Mouse (Mus musculus) hindbrain, embryonic 13.5 days (tissue): ENCODE measurements around the gene Pmepa1. TPM values are rescaled to one million over a fixed set of nuclear protein-coding genes. Genes with fewer than 3 reads are reported as not detected.

Source experiments
- ATAC-seq: fragments of 200-750 bp; cut with Nextera tagmentation; 2 replicates; pipeline ENCODE4 v1.8.0; 2017; ENCODE audit warnings: moderate TSS enrichment; ENCODE audit not compliant: low FRiP score
- H3K27ac ChIP-seq: fragments of 300-500 bp; sonication (generic); 2 replicates; pipeline ENCODE4 v1.5.1; 2015; ENCODE audit warnings: inconsistent platforms, mild to moderate bottlenecking, moderate library complexity
- H3K27me3 ChIP-seq: fragments of 300-500 bp; sonication (generic); 2 replicates; pipeline ENCODE4 v1.6.1; 2015; ENCODE audit warnings: mild to moderate bottlenecking, inconsistent platforms
- H3K36me3 ChIP-seq: fragments of 300-500 bp; sonication (generic); 2 replicates; pipeline ENCODE4 v1.6.1; 2015; ENCODE audit warnings: mild to moderate bottlenecking, inconsistent platforms
- H3K4me1 ChIP-seq: fragments of 300-500 bp; sonication (generic); replicated peaks from 2 replicates; pipeline ENCODE4 v1.6.1; 2015; ENCODE audit warnings: inconsistent platforms
- H3K4me2 ChIP-seq: fragments of 300-500 bp; sonication (generic); 2 replicates; pipeline ENCODE4 v1.6.1; 2015; ENCODE audit warnings: inconsistent platforms, mild to moderate bottlenecking, moderate library complexity
- H3K4me3 ChIP-seq: fragments of 300-500 bp; sonication (generic); 2 replicates; pipeline ENCODE4 v1.5.1; 2015; ENCODE audit warnings: mild to moderate bottlenecking, inconsistent platforms
- H3K9ac ChIP-seq: fragments of 300-500 bp; sonication (generic); 2 replicates; pipeline ENCODE4 v1.6.1; 2015; ENCODE audit warnings: mild to moderate bottlenecking, inconsistent platforms
- H3K9me3 ChIP-seq: fragments of 300-500 bp; sonication (generic); 2 replicates; pipeline ENCODE4 v1.6.1; 2016; ENCODE audit warnings: inconsistent platforms
- WGBS: fragments of 180-500 bp; shearing (Covaris S2); methylation state at CpG from one replicate; pipeline ENCODE4 v1.1.7; 2015; 5-methylcytosine and 5-hydroxymethylcytosine counted together
- polyA plus RNA-seq: library from polyadenylated mRNA; unstranded; fragments of >200 nt; fragmentation: Nextera tagmentation; extraction: Ambion mirVana; gene quantifications from 2 replicates; pipeline ENCODE4 v1.2.1, GENCODE M21; 2015

Pmepa1 gene
- polyA plus RNA-seq, 1 experiment from 2014 or later, result 4.7 TPM

GRCm38 (mm10) chr2:173217763-173218258 lies 58.5 kb downstream of the Pmepa1 start:
- Histone ChIP-seq H3K27me3 (peaks cover 2% of the 10 kb centered on the region; the same call in 1 of the 2 replicates), H3K9ac (no peak overlapping the region), H3K4me3 (no peak overlapping the region), H3K4me1 (peaks cover 5% of the 10 kb centered on the region; the same call in 1 of the 2 replicates), H3K27ac (no peak overlapping the region), H3K4me2 (no peak overlapping the region), H3K36me3 (no peaks in the 10 kb centered on the region), H3K9me3 (no peaks in the 10 kb centered on the region; the same call in 1 of the 2 replicates)
- 94% methylated on average over 5 of the region's 5 CpGs for WGBS
- no peak for ATAC-seq

- Histone ChIP-seq H3K36me3 (no peaks in the 10 kb centered on the region), H3K4me3 (no peak overlapping the region), H3K9ac (no peak overlapping the region), H3K4me1 (peaks cover 5% of the 10 kb centered on the region; the same call in 1 of the 2 replicates), H3K4me2 (no peak overlapping the region), H3K27ac (no peak overlapping the region), H3K9me3 (no peaks in the 10 kb centered on the region; the same call in 1 of the 2 replicates), H3K27me3 (peaks cover 2% of the 10 kb centered on the region; the same call in 1 of the 2 replicates)
- WGBS, result 78% methylated on average over 3 of the region's 3 CpGs
- no peak for ATAC-seq
These were observed 59.1 kb downstream of the Pmepa1 start for GRCm38 (mm10) chr2:173217246-173217645.

DNA sequence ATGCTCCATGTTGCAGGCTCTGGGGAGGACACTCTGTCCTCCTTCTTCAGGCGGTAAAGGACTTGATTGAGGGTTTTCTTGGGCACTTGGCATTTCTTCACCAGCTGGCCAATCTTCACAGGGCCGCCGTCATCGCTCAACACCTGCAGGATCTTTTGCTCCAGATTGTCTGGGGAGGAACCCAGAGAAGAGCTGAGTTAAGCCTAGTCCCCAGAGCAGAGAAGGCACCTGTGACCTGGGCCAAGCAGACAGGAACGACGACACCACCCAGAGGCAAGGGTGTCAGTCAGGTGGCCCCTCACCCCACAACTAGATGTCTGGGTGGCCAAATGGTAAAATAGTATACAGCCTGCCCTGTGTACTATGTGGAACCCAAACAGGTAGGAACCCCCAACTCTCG lies 59.5 kb downstream of the Pmepa1 start:
- no peaks in the 10 kb centered on the region; the same call in 1 of the 2 replicates for H3K9me3 ChIP-seq
- no peaks in the 10 kb centered on the region for H3K36me3 ChIP-seq
- H3K4me2 ChIP-seq, result no peak overlapping the region
- no peak overlapping the region for H3K27ac ChIP-seq
- peaks cover 2% of the 10 kb centered on the region; the same call in 1 of the 2 replicates for H3K27me3 ChIP-seq
- H3K4me1 ChIP-seq, result peaks cover 5% of the 10 kb centered on the region; the same call in 1 of the 2 replicates
- H3K9ac ChIP-seq, result no peak overlapping the region
- ATAC-seq, result no peak
- no peak overlapping the region for H3K4me3 ChIP-seq
- WGBS, result 92% methylated on average over 7 of the region's 7 CpGs

DNA sequence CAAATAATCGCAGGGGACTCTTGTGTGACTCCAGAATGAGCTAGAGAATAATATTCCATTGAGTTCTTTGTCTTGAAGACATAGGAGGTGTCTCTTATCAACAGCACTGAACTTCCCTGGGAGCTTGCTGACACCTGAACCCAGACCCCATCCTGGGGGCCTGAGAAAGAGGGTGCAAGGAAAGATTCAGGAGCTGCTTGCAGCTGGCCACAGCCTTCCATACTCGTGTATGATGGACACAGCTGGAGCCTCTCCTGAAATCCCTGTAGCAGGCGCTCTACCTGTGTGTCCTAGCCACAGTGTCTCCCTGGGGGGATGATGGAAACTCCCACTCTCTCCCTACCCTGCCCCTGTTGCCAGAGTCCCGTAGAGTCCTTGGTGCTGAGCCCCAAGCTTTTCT lies 64.1 kb downstream of the Pmepa1 start:
- Histone ChIP-seq H3K4me3 (no peak overlapping the region), H3K4me2 (no peak overlapping the region), H3K4me1 (no peaks in the 10 kb centered on the region), H3K36me3 (no peaks in the 10 kb centered on the region), H3K27ac (no peak overlapping the region), H3K9me3 (no peaks in the 10 kb centered on the region; the same call in 1 of the 2 replicates), H3K27me3 (no peaks in the 10 kb centered on the region), H3K9ac (no peak overlapping the region)
- 84% methylated on average over 4 of the region's 4 CpGs for WGBS
- ATAC-seq, result no peak

DNA sequence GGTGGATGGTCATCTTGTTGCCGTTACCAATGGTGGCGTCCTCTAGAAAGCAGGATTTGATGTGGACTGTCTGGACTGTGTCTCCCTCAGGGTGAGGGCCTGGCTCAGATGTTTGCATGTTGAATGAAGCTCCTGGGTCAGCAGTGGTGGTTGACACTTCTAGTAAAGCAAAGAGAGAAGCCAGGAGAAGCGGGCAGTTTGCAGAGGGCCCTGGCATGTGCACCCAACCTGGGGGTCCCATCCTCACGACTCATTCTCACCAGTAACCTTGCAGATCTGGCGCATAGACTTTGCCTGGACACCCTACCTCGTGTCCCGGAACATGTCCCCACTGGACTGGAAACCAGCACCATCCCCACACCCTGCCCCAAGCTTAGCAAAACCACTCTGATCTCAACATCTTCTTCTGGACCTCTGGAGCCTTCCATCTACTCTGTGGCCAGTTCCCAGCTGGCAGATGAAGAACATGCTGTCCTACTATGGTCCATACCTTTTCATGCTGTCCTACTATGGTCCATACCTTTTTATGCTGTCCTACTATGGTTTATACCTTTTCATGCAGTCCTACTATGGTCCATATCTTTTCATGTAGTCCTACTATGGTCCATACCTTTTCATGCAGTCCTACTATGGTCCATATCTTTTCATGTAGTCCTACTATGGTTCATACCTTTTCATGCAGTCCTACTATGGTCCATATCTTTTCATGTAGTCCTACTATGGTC lies 67.1 kb downstream of the Pmepa1 start:
- H3K4me2 ChIP-seq, result no peak overlapping the region
- no peaks in the 10 kb centered on the region for H3K4me1 ChIP-seq
- H3K27me3 ChIP-seq, result no peaks in the 10 kb centered on the region
- H3K36me3 ChIP-seq, result no peaks in the 10 kb centered on the region
- H3K9me3 ChIP-seq, result no peaks in the 10 kb centered on the region
- H3K9ac ChIP-seq, result no peak overlapping the region
- H3K4me3 ChIP-seq, result no peak overlapping the region
- H3K27ac ChIP-seq, result no peak overlapping the region
- no peak for ATAC-seq
- WGBS, result 94% methylated on average over 7 of the region's 7 CpGs

GRCm38 (mm10) chr2:173207051-173207450 lies 69.3 kb downstream of the Pmepa1 start:
- no peaks in the 10 kb centered on the region for H3K4me1 ChIP-seq
- H3K9me3 ChIP-seq, result no peaks in the 10 kb centered on the region
- no peak overlapping the region for H3K4me3 ChIP-seq
- H3K36me3 ChIP-seq, result no peaks in the 10 kb centered on the region
- no peaks in the 10 kb centered on the region for H3K27me3 ChIP-seq
- 97% methylated on average over 3 of the region's 3 CpGs for WGBS
- H3K27ac ChIP-seq, result no peak overlapping the region
- H3K4me2 ChIP-seq, result no peak overlapping the region
- no peak for ATAC-seq
- no peak overlapping the region for H3K9ac ChIP-seq

DNA sequence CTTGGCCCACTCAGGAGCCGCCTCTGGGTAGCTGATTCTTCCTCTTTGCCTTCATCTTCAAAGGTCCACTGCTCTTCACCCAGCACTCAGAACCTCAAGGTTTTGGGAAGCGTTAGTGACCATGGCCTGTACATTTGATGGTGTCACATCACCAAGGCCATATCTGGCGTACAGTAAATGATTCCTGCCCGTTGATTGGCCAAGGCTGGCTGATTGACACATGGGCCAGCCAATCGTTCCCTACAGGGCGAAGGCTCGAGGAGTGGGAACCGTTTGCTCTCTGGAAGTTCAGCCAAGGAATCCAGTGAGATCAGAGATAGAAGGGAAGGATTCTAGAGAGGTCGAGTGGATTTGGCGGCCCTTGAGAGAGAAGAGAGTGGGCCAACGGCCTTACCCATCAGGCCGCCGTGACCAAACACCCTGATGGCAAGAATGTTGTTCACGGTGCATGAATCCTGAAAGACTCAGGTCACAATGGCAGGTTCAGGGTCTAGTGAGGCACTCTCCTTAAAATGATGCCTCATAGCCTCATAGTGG lies 70.7 kb downstream of the Pmepa1 start:
- Histone ChIP-seq H3K4me1 (no peaks in the 10 kb centered on the region), H3K9ac (no peak overlapping the region), H3K9me3 (no peaks in the 10 kb centered on the region), H3K4me3 (no peak overlapping the region), H3K27me3 (no peaks in the 10 kb centered on the region), H3K4me2 (no peak overlapping the region), H3K36me3 (no peaks in the 10 kb centered on the region), H3K27ac (no peak overlapping the region)
- 95% methylated on average over 14 of the region's 14 CpGs for WGBS
- ATAC-seq, result no peak

GRCm38 (mm10) chr2:173204671-173205070 lies 71.7 kb downstream of the Pmepa1 start:
- Histone ChIP-seq H3K4me3 (no peak overlapping the region), H3K9ac (no peak overlapping the region), H3K36me3 (no peaks in the 10 kb centered on the region), H3K4me1 (no peaks in the 10 kb centered on the region), H3K27me3 (no peaks in the 10 kb centered on the region), H3K4me2 (no peak overlapping the region), H3K9me3 (0 out of 2 replicates have a peak, but pooled peaks cover 2% of the 10 kb centered on the region), H3K27ac (no peak overlapping the region)
- 72% methylated on average over 4 of the region's 4 CpGs for WGBS
- ATAC-seq, result no peak

- Histone ChIP-seq H3K27ac (no peak overlapping the region), H3K4me2 (no peak overlapping the region), H3K4me1 (no peaks in the 10 kb centered on the region), H3K36me3 (no peaks in the 10 kb centered on the region), H3K4me3 (no peak overlapping the region), H3K9me3 (peaks cover 4% of the 10 kb centered on the region; the same call in 1 of the 2 replicates), H3K9ac (no peak overlapping the region), H3K27me3 (no peaks in the 10 kb centered on the region)
- WGBS, result 86% methylated on average over 3 of the region's 3 CpGs
- ATAC-seq, result no peak
These were observed 72.6 kb downstream of the Pmepa1 start for GRCm38 (mm10) chr2:173203726-173204125.

GRCm38 (mm10) chr2:173202924-173203689 lies 73.2 kb downstream of the Pmepa1 start:
- 71% methylated on average over 19 of the region's 19 CpGs for whole genome bisulfite sequencing
- Histone ChIP-seq H3K9ac (no peak overlapping the region), H3K9me3 (peaks cover 4% of the 10 kb centered on the region; the same call in 1 of the 2 replicates), H3K4me3 (no peak overlapping the region), H3K27ac (peak overlapping the region; percentile 42; the same call in 1 of the 2 replicates), H3K27me3 (no peaks in the 10 kb centered on the region), H3K4me1 (no peaks in the 10 kb centered on the region), H3K36me3 (no peaks in the 10 kb centered on the region), H3K4me2 (no peak overlapping the region)
- ATAC-seq, result no peak

DNA sequence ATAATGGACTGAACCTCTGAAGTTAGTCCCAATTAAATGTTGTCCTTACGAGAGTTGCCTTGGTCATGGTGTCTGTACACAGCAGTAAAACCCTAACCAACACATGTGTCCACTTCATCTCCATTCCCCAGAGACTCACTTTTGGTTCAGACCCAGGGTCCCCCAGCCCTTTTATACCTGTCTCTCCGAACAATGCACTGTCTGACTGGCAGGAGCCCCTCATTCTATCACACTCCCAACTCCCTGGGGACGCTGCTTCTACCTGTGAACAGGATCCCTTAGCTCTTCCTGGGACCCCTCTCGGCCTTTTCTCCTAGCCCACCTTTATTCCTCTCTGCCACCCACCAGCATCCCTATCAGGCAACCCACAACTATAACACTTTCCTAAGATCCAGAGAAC lies 81.5 kb downstream of the Pmepa1 start:
- WGBS, result 92% methylated on average over 4 of the region's 4 CpGs
- no peak overlapping the region for H3K9ac ChIP-seq

DNA sequence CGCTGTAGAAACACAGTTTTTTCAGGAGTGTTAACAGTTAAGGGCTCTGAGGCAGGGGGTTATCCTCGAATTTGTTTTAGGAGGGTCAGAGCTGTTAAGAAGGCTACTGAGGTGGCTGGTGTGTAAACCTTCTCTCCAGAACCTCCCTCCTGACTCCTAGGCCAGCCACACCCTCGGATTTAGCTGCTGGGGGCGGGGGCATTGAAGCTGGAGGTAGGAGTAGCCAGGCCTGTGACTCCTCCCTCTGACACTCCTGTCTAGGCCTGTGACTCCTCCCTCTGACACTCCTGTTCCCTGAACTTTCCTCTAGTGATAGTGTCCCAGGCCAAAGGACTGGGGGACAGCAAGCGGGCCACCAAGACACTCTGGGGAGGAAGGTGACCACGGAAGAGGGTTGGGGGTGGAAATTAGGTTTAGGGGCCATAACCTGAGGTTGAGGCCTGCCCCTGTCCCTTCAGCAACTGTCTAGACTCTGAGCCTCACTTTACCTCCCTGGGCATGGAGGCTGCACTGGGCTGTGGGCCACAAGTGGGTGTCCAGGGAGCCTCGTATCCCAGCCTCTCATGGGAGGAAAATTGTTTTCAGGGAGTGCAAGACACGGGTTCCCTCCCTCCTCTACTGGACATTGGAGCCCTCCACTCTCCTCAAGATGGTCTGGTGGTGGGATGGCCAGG lies 89.0 kb downstream of the Pmepa1 start:
- WGBS, result 45% methylated on average over 8 of the region's 8 CpGs
- Histone ChIP-seq H3K4me2 (no peak overlapping the region), H3K36me3 (no peaks in the 10 kb centered on the region)

More for the DNA sequence above, 81.5 kb downstream of the Pmepa1 start:
- H3K36me3 ChIP-seq, result no peaks in the 10 kb centered on the region
- H3K4me3 ChIP-seq, result no peak overlapping the region
- H3K4me2 ChIP-seq, result no peak overlapping the region
- H3K27ac ChIP-seq, result no peak overlapping the region
- peaks cover 6% of the 10 kb centered on the region for H3K9me3 ChIP-seq
- 0 out of 2 replicates have a peak, but pooled peaks cover 3% of the 10 kb centered on the region for H3K27me3 ChIP-seq
- no peaks in the 10 kb centered on the region for H3K4me1 ChIP-seq
- ATAC-seq, result no peak

More for the DNA sequence above, 89.0 kb downstream of the Pmepa1 start:
- H3K9me3 ChIP-seq, result no peaks in the 10 kb centered on the region
- no peak overlapping the region for H3K27ac ChIP-seq
- H3K9ac ChIP-seq, result no peak overlapping the region
- no peak overlapping the region for H3K4me3 ChIP-seq
- H3K27me3 ChIP-seq, result peaks cover 29% of the 10 kb centered on the region
- ATAC-seq, result no peak
- no peaks in the 10 kb centered on the region for H3K4me1 ChIP-seq
